Mouse (Mus musculus): ENCODE measurements around the gene Mrps18a. TPM values are rescaled to one million over a fixed set of nuclear protein-coding genes. Genes with fewer than 3 reads are reported as not detected.

Gene Mrps18a
- polyA plus RNA-seq, 1 experiment: 77.2 TPM

- Histone ChIP-seq H3K27me3 (replicated peaks) (no peaks in the 10 kb centered on the region), H3K9me3 (no peaks in the 10 kb centered on the region), H3K36me3 (replicated peaks; ENCODE audit: low read length) (peaks cover 34% of the 10 kb centered on the region), H3K4me1 (peaks cover 77% of the 10 kb centered on the region), H3K4me3 (replicated peaks) (peak overlapping the region; percentile 95)
- TF ChIP-seq GATA1 (IDR thresholded peaks at IDR 0.05; ENCODE audit: borderline replicate concordance, low read length) (no peak), FLI1 (IDR thresholded peaks at IDR 0.05; ENCODE audit: low read length) (no peak)
Measured at GRCm38 (mm10) chr17:46160090-46160662, 49.4 kb downstream of the Mrps18a start.

- no peaks in the 10 kb centered on the region for H3K9me3 ChIP-seq
- H3K36me3 ChIP-seq (replicated peaks; ENCODE audit: low read length): peaks cover 39% of the 10 kb centered on the region
- peak within 1 kb of the TSS; percentile 95 for H3K4me3 ChIP-seq (replicated peaks)
- TF ChIP-seq GATA1 (IDR thresholded peaks at IDR 0.05; ENCODE audit: borderline replicate concordance, low read length): no peak
- TF ChIP-seq FLI1 (IDR thresholded peaks at IDR 0.05; ENCODE audit: low read length): no peak
- no peaks in the 10 kb centered on the region for H3K27me3 ChIP-seq (replicated peaks)
- H3K4me1 ChIP-seq: peaks cover 82% of the 10 kb centered on the region
Measured at GRCm38 (mm10) chr17:46160686-46161085, 49.9 kb downstream of the Mrps18a start, which contains the start of gene Gtpbp2. TSS of gene Gtpbp2 (plus strand) at chr17:46161032.

GRCm38 (mm10) chr17:46161179-46161578 lies 50.4 kb downstream of the Mrps18a start:
- no peaks in the 10 kb centered on the region for H3K9me3 ChIP-seq
- no peaks in the 10 kb centered on the region for H3K27me3 ChIP-seq (replicated peaks)
- H3K4me3 ChIP-seq (replicated peaks): peak overlapping the region; percentile 95
- TF ChIP-seq FLI1 (IDR thresholded peaks at IDR 0.05; ENCODE audit: low read length) (no peak), GATA1 (IDR thresholded peaks at IDR 0.05; ENCODE audit: borderline replicate concordance, low read length) (no peak)
- H3K36me3 ChIP-seq (replicated peaks; ENCODE audit: low read length): peaks cover 44% of the 10 kb centered on the region
- H3K4me1 ChIP-seq: peaks cover 84% of the 10 kb centered on the region

GRCm38 (mm10) chr17:46161710-46162109 lies 50.9 kb downstream of the Mrps18a start:
- H3K4me1 ChIP-seq: peaks cover 84% of the 10 kb centered on the region
- no peaks in the 10 kb centered on the region for H3K27me3 ChIP-seq (replicated peaks)
- no peak for TF ChIP-seq FLI1 (IDR thresholded peaks at IDR 0.05; ENCODE audit: low read length)
- no peak for TF ChIP-seq GATA1 (IDR thresholded peaks at IDR 0.05; ENCODE audit: borderline replicate concordance, low read length)
- H3K36me3 ChIP-seq (replicated peaks; ENCODE audit: low read length): peaks cover 50% of the 10 kb centered on the region
- H3K4me3 ChIP-seq (replicated peaks): peak overlapping the region; percentile 95
- no peaks in the 10 kb centered on the region for H3K9me3 ChIP-seq

- Histone ChIP-seq H3K4me1 (peaks cover 84% of the 10 kb centered on the region), H3K4me3 (replicated peaks) (peak overlapping the region; percentile 95), H3K27me3 (replicated peaks) (no peaks in the 10 kb centered on the region), H3K9me3 (no peaks in the 10 kb centered on the region), H3K36me3 (replicated peaks; ENCODE audit: low read length) (peaks cover 54% of the 10 kb centered on the region)
- TF ChIP-seq GATA1 (IDR thresholded peaks at IDR 0.05; ENCODE audit: borderline replicate concordance, low read length) (no peak), FLI1 (IDR thresholded peaks at IDR 0.05; ENCODE audit: low read length) (no peak)
Measured at GRCm38 (mm10) chr17:46162551-46162950, 51.8 kb downstream of the Mrps18a start.

- Histone ChIP-seq H3K27me3 (replicated peaks) (no peaks in the 10 kb centered on the region), H3K4me3 (replicated peaks) (peak overlapping the region; percentile 95), H3K4me1 (peaks cover 88% of the 10 kb centered on the region), H3K36me3 (replicated peaks; ENCODE audit: low read length) (peaks cover 58% of the 10 kb centered on the region), H3K9me3 (no peaks in the 10 kb centered on the region)
- no peak for TF ChIP-seq GATA1 (IDR thresholded peaks at IDR 0.05; ENCODE audit: borderline replicate concordance, low read length)
- TF ChIP-seq FLI1 (IDR thresholded peaks at IDR 0.05; ENCODE audit: low read length): no peak
Measured at GRCm38 (mm10) chr17:46162951-46163421, 52.2 kb downstream of the Mrps18a start.

GRCm38 (mm10) chr17:46164301-46164700 lies 53.5 kb downstream of the Mrps18a start:
- H3K27me3 ChIP-seq (replicated peaks): no peaks in the 10 kb centered on the region
- peaks cover 71% of the 10 kb centered on the region for H3K36me3 ChIP-seq (replicated peaks; ENCODE audit: low read length)
- TF ChIP-seq GATA1 (IDR thresholded peaks at IDR 0.05; ENCODE audit: borderline replicate concordance, low read length): no peak
- no peak for TF ChIP-seq FLI1 (IDR thresholded peaks at IDR 0.05; ENCODE audit: low read length)
- H3K4me3 ChIP-seq (replicated peaks): peak overlapping the region; percentile 18
- H3K9me3 ChIP-seq: no peaks in the 10 kb centered on the region
- H3K4me1 ChIP-seq: peaks cover 89% of the 10 kb centered on the region

- TF ChIP-seq GATA1 (IDR thresholded peaks at IDR 0.05; ENCODE audit: borderline replicate concordance, low read length) (no peak), FLI1 (IDR thresholded peaks at IDR 0.05; ENCODE audit: low read length) (no peak)
- Histone ChIP-seq H3K36me3 (replicated peaks; ENCODE audit: low read length) (peaks cover 76% of the 10 kb centered on the region), H3K9me3 (no peaks in the 10 kb centered on the region), H3K4me3 (replicated peaks) (no peak overlapping the region), H3K27me3 (replicated peaks) (no peaks in the 10 kb centered on the region), H3K4me1 (peaks cover 89% of the 10 kb centered on the region)
Measured at GRCm38 (mm10) chr17:46164791-46165190, 54.0 kb downstream of the Mrps18a start.

- no peaks in the 10 kb centered on the region for H3K9me3 ChIP-seq
- TF ChIP-seq FLI1 (IDR thresholded peaks at IDR 0.05; ENCODE audit: low read length) (no peak), GATA1 (IDR thresholded peaks at IDR 0.05; ENCODE audit: borderline replicate concordance, low read length) (no peak)
- H3K36me3 ChIP-seq (replicated peaks; ENCODE audit: low read length): peaks cover 82% of the 10 kb centered on the region
- H3K4me1 ChIP-seq: peaks cover 90% of the 10 kb centered on the region
- H3K4me3 ChIP-seq (replicated peaks): peak overlapping the region; percentile 24
- H3K27me3 ChIP-seq (replicated peaks): no peaks in the 10 kb centered on the region
Measured at GRCm38 (mm10) chr17:46165460-46165859, 54.7 kb downstream of the Mrps18a start.

GRCm38 (mm10) chr17:46166270-46166669 lies 55.5 kb downstream of the Mrps18a start:
- TF ChIP-seq FLI1 (IDR thresholded peaks at IDR 0.05; ENCODE audit: low read length) (no peak), GATA1 (IDR thresholded peaks at IDR 0.05; ENCODE audit: borderline replicate concordance, low read length) (no peak)
- peaks cover 90% of the 10 kb centered on the region for H3K36me3 ChIP-seq (replicated peaks; ENCODE audit: low read length)
- H3K9me3 ChIP-seq: no peaks in the 10 kb centered on the region
- H3K4me1 ChIP-seq: peaks cover 97% of the 10 kb centered on the region
- H3K27me3 ChIP-seq (replicated peaks): no peaks in the 10 kb centered on the region
- no peak overlapping the region for H3K4me3 ChIP-seq (replicated peaks)

Measured in megakaryocyte, embryonic 14.5 days (primary cell).